In genomic region chr9:80321051-80321887, GRCm38 (mm10) we compare ENCODE assay signal across 7 mouse cellular contexts.
DNase-seq lines count a peak whose midpoint lies in the region; ATAC-seq and TF ChIP-seq lines count a peak whose summit lies in the region.
"Not testable (repeated sequence)": the region's sequence is repeated elsewhere in the genome, so short reads cannot be mapped to it uniquely, and the experiment has no call there.

No protein-coding gene starts in this region.

- WGBS in intestine, embryonic 15.5 days: 97% methylated on average over 2 of the region's 2 CpGs
- WGBS in intestine, postnatal 0 days: 97% methylated on average over 2 of the region's 2 CpGs
- 94% methylated on average over 2 of the region's 2 CpGs for WGBS in stomach, postnatal 0 days

- not testable (repeated sequence) for H3K9ac ChIP-seq in intestine, embryonic 15.5 days; intestine, postnatal 0 days (ENCODE audit: low read depth, low read length); stomach, postnatal 0 days (ENCODE audit: low read length)

- H3K27ac ChIP-seq in intestine, embryonic 15.5 days; intestine, postnatal 0 days (ENCODE audit: low read depth, low read length); stomach, postnatal 0 days (replicated peaks): not testable (repeated sequence)

- H3K9me3 ChIP-seq in intestine, embryonic 15.5 days; intestine, postnatal 0 days (ENCODE audit: control insufficient read depth); stomach, postnatal 0 days (ENCODE audit: control insufficient read depth, low read length): not testable (repeated sequence)

- H3K4me2 ChIP-seq in intestine, embryonic 15.5 days (replicated peaks); intestine, postnatal 0 days (replicated peaks; ENCODE audit: low read depth); stomach, postnatal 0 days (replicated peaks; ENCODE audit: low read depth): not testable (repeated sequence)

- DNase-seq in cerebellum, adult 11-12 months: peak; percentile 8
- peak; percentile 30 for DNase-seq in cerebellum, adult 9-11 months
- DNase-seq in cerebellum, postnatal 14 days: peak; percentile 61 to 70
- peak; percentile 22 for DNase-seq in heart, adult 11 months
- DNase-seq in stomach, postnatal 0 days (ENCODE audit: low spot score): not testable (repeated sequence)

- TF ChIP-seq EP300 in stomach, postnatal 0 days (optimal IDR thresholded peaks at IDR 0.05): not testable (repeated sequence)

- not testable (repeated sequence) for TF ChIP-seq CTCF in intestine, postnatal 0 days (IDR thresholded peaks at IDR 0.05; ENCODE audit: low read depth); stomach, postnatal 0 days (IDR thresholded peaks at IDR 0.05; ENCODE audit: low read depth)

- peak; percentile 47; the same call in 1 of the 2 replicates for ATAC-seq in intestine, embryonic 15.5 days
- ATAC-seq in intestine, postnatal 0 days: peak; percentile 90
- peak; percentile 96 for ATAC-seq in stomach, postnatal 0 days (ENCODE audit: low FRiP score, low TSS enrichment)

- H3K27me3 ChIP-seq in intestine, embryonic 15.5 days (replicated peaks); intestine, postnatal 0 days (replicated peaks; ENCODE audit: control insufficient read depth, insufficient read depth, low read length); stomach, postnatal 0 days (ENCODE audit: control insufficient read depth, insufficient read depth, low read length): not testable (repeated sequence)

- not testable (repeated sequence) for H3K4me3 ChIP-seq in intestine, embryonic 15.5 days (replicated peaks); intestine, postnatal 0 days (ENCODE audit: low read depth, low read length); stomach, postnatal 0 days (ENCODE audit: low read depth, low read length)

- not testable (repeated sequence) for H3K4me1 ChIP-seq in intestine, embryonic 15.5 days (replicated peaks); intestine, postnatal 0 days (replicated peaks; ENCODE audit: control insufficient read depth, insufficient read depth, low read length); stomach, postnatal 0 days (replicated peaks; ENCODE audit: control insufficient read depth, insufficient read depth)

- not testable (repeated sequence) for H3K36me3 ChIP-seq in intestine, embryonic 15.5 days; intestine, postnatal 0 days (ENCODE audit: control insufficient read depth, insufficient read depth); stomach, postnatal 0 days (ENCODE audit: control insufficient read depth, insufficient read depth, low read length)
